Mouse (Mus musculus) lung, embryonic 15.5 days (tissue): ENCODE measurements at regions not wholly inside any gene's neighbourhood (a gene's known extent, or its start where the extent isn't known, plus 50 kb on each side); places are given as distances from the start of the nearest gene placed in this dataset.

Experiments
- ATAC-seq: fragments of 200-750 bp; cut with Nextera tagmentation; 2 replicates; pipeline ENCODE4 v1.8.0; 2017; ENCODE audit warnings: moderate number of reproducible peaks, borderline replicate concordance; ENCODE audit not compliant: low FRiP score, low TSS enrichment; ENCODE audit errors: extremely low read depth
- H3K27ac ChIP-seq: fragments of 300-500 bp; sonication (generic); 2 replicates; pipeline ENCODE4 v1.5.1; 2015; ENCODE audit warnings: moderate library complexity, mild to moderate bottlenecking, inconsistent platforms
- H3K27me3 ChIP-seq: fragments of 300-500 bp; sonication (generic); 2 replicates; pipeline ENCODE4 v1.6.1; 2015; ENCODE audit warnings: inconsistent platforms
- H3K36me3 ChIP-seq: fragments of 300-500 bp; sonication (generic); 2 replicates; pipeline ENCODE4 v1.6.1; 2015; ENCODE audit warnings: inconsistent platforms
- H3K4me1 ChIP-seq: fragments of 300-500 bp; sonication (generic); 2 replicates; pipeline ENCODE4 v1.6.1; 2015; ENCODE audit warnings: inconsistent platforms
- H3K4me2 ChIP-seq: fragments of 300-500 bp; sonication (generic); 2 replicates; pipeline ENCODE4 v1.6.1; 2015; ENCODE audit warnings: inconsistent platforms, mild to moderate bottlenecking, moderate library complexity
- H3K4me3 ChIP-seq: fragments of 300-500 bp; sonication (generic); 2 replicates; pipeline ENCODE4 v1.5.1; 2015; ENCODE audit warnings: mild to moderate bottlenecking, inconsistent platforms
- H3K9ac ChIP-seq: fragments of 300-500 bp; sonication (generic); 2 replicates; pipeline ENCODE4 v1.6.1; 2015; ENCODE audit warnings: inconsistent platforms
- H3K9me3 ChIP-seq: fragments of 300-500 bp; sonication (generic); 2 replicates; pipeline ENCODE4 v1.6.1; 2016; ENCODE audit warnings: inconsistent platforms
- WGBS: fragments of 180-500 bp; shearing (Covaris S2); methylation state at CpG from one replicate; pipeline ENCODE4 v1.1.7; 2015; 5-methylcytosine and 5-hydroxymethylcytosine counted together

DNA sequence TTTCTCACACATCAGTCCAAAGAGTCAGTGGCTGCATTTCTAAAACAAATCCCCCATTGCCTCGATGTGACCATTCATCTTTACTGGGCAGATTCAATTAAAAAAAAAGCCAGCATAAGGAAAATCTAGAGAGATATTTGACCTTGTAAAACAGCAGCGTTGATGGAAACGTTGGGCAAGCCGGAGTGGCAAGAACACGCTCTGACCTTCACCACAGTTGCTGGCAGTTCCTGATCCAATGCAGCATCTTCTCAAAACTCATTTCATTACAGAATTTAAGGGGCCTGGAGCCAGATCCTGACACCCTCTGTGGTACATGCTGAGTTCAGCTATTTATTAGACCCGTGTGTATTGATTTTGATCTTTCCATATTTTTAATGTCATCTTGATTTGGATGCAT is 225.7 kb upstream of the Rnd3 start:
- Histone ChIP-seq H3K9me3 (no peaks in the 10 kb centered on the region), H3K4me2 (no peak overlapping the region), H3K4me1 (peaks cover 3% of the 10 kb centered on the region; the same call in 1 of the 2 replicates), H3K9ac (no peak overlapping the region), H3K36me3 (no peaks in the 10 kb centered on the region), H3K27ac (no peak overlapping the region), H3K4me3 (no peak overlapping the region), H3K27me3 (no peaks in the 10 kb centered on the region)
- no peak for ATAC-seq
- 83% methylated on average over 6 of the region's 6 CpGs for WGBS

DNA sequence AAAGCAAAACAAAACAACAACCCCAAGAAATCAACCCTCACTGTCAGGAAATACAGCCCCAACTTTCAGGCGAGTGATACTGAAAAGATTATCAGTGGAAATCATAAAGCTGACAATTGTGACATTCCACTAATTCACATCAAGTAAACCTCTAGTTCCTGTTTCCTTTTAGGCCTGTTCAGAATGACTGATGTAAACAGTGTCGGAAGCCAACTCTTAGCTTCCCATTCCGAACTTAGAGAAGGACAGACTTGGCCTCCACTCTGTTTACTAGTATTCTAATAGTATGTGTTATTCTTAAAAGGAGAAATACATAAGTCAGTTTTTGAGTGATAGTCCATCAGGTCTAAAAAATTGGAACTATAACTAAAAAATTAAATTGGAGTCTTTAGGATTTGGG is 223.9 kb upstream of the Rnd3 start:
- Histone ChIP-seq H3K4me2 (no peak overlapping the region), H3K27ac (no peak overlapping the region), H3K36me3 (no peaks in the 10 kb centered on the region), H3K4me3 (no peak overlapping the region), H3K4me1 (peaks cover 3% of the 10 kb centered on the region; the same call in 1 of the 2 replicates), H3K9me3 (no peaks in the 10 kb centered on the region), H3K27me3 (no peaks in the 10 kb centered on the region), H3K9ac (no peak overlapping the region)
- ATAC-seq, result peak; percentile 46; the same call in 1 of the 2 replicates
- 21% methylated on average over 3 of the region's 3 CpGs for WGBS

DNA sequence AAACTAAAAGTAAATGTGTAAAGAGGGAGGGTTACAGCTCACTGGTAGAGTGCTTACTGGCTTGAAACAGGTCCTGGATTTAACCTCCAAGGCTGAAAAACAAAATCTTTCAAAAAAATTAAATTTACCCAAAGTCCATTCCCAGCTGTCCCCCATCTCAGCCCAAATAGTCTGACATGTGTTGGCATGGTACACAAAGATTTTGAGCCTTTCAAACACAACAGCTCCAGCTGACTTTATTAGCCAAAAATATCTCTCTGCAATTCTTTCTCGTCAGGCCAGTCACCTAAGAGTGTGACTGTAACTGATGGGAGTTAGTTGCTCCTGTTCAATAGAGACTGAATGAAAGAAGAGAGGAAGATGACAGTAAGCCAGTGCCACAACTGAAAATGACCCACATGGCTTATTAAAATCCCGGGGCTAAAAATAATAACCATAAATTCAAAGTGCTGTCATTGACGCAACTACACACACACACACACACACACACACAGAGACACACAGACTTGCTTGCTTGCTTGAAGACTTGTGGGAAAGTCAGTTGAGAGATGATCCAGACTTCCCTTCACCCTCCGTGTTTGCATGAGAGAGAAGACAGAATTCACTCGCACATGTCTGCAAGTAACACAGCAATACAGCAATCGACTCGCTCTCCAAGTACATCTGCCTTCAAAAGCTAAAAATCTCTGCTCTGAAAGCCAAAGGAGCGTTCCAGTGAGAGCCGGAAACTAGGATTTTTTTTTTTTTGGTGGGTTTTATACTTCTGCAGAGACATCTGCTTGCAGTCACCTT is 214.1 kb upstream of the Rnd3 start:
- 41% methylated on average over 9 of the region's 9 CpGs for WGBS
- 0 out of 2 replicates have a peak overlapping the region, but pooled peaks have one; percentile 5 for H3K27ac ChIP-seq
- H3K4me2 ChIP-seq, result peak overlapping the region; percentile 26

DNA sequence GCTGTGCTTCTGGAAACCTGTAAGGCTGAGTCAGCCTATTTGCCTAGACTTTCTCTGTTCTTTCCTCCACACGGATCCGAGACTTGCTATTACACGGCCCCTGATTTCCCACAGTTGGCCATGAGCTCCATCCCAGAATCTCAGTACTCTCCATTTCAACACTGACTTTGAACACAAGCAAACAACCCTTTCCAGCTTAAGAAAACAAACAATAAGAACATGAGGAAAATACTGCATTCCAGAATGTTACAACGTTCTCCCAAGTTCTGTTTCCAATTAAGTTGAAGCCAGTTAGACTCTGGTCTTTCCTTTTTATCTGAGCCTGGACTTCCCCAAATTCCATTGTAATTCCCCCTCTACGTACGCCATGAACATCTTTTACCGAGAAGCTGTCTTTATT is 206.4 kb upstream of the Rnd3 start:
- no peak for ATAC-seq
- no peak overlapping the region for H3K27ac ChIP-seq
- H3K9ac ChIP-seq, result no peak overlapping the region
- H3K9me3 ChIP-seq, result no peaks in the 10 kb centered on the region
- H3K27me3 ChIP-seq, result no peaks in the 10 kb centered on the region
- H3K4me2 ChIP-seq, result no peak overlapping the region
- H3K4me3 ChIP-seq, result no peak overlapping the region
- 74% methylated on average over 7 of the region's 7 CpGs for WGBS
- H3K36me3 ChIP-seq, result no peaks in the 10 kb centered on the region
- H3K4me1 ChIP-seq, result no peaks in the 10 kb centered on the region

More for the DNA sequence above, 214.1 kb upstream of the Rnd3 start:
- Histone ChIP-seq H3K4me1 (0 out of 2 replicates have a peak, but pooled peaks cover 9% of the 10 kb centered on the region), H3K4me3 (no peak overlapping the region), H3K9ac (no peak overlapping the region), H3K36me3 (no peaks in the 10 kb centered on the region), H3K9me3 (no peaks in the 10 kb centered on the region), H3K27me3 (no peaks in the 10 kb centered on the region)
- ATAC-seq, result peak; percentile 55; the same call in 1 of the 2 replicates

DNA sequence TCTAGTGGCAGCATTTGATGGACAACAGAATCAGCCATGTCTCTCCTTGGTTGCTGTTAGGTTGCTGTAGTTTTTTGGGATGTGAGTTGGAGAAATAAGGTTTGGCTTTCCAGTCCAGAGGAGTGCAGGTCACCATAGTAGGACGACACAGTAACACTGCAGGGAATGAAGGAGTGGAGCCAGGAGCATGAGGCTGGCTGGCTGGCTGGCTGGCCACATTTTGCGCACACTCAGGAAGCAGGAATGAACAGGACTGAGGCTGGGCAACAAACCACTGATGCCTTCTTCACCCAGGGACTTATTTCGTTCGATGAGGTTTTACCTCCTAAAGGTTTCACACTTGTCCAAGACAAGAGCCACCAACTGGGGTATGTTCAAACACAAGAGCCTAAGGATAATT is 205.9 kb upstream of the Rnd3 start:
- no peak overlapping the region for H3K9ac ChIP-seq
- WGBS, result 83% methylated on average over 4 of the region's 4 CpGs
- no peaks in the 10 kb centered on the region for H3K36me3 ChIP-seq
- ATAC-seq, result no peak
- H3K27me3 ChIP-seq, result no peaks in the 10 kb centered on the region
- H3K4me3 ChIP-seq, result no peak overlapping the region
- no peaks in the 10 kb centered on the region for H3K4me1 ChIP-seq
- H3K9me3 ChIP-seq, result no peaks in the 10 kb centered on the region
- H3K27ac ChIP-seq, result no peak overlapping the region
- H3K4me2 ChIP-seq, result no peak overlapping the region

DNA sequence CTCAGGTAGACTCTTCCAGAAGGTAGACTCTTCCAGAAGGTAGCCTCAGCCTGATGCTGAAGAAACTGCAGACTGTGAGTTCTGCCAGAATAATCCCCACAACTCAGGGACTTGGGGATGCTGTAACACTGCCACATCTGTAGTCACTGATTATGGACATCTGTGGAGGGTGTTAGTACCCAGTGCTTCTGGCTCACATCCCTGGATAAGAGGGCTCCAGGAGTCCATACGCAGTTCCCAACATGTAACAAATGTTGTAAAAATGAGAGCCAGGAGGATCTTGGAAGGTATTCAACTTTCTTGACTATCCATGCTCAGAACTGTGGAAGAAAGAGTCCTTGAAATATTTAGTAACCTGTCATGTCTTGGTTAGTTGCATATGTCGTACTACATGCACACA is 200.7 kb upstream of the Rnd3 start:
- Histone ChIP-seq H3K36me3 (no peaks in the 10 kb centered on the region), H3K27ac (no peak overlapping the region), H3K4me1 (no peaks in the 10 kb centered on the region), H3K9ac (no peak overlapping the region), H3K4me3 (no peak overlapping the region), H3K4me2 (no peak overlapping the region), H3K9me3 (no peaks in the 10 kb centered on the region), H3K27me3 (no peaks in the 10 kb centered on the region)
- WGBS, result 56% methylated on average over 2 of the region's 2 CpGs
- no peak for ATAC-seq

DNA sequence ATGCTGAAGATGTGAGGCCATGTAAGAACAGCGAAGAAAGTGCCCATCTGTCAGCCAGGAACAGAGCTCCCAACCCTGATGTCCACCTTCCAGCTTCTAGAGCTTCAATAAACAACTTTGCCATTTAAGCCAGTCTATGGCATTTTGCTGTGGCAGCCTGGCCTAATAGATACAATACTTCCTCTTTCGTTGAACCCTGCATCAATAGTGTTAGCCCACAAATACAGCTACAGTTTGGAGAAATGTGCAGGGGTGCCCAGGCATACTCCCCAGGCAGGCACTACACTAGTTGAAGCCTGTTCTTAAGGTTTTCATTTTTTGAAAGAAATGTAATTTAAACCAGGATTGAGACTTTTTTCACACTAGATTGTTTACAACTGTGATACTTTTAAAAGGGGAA is 199.9 kb upstream of the Rnd3 start:
- Histone ChIP-seq H3K27ac (no peak overlapping the region), H3K9me3 (no peaks in the 10 kb centered on the region), H3K27me3 (no peaks in the 10 kb centered on the region), H3K4me3 (no peak overlapping the region), H3K4me2 (no peak overlapping the region), H3K36me3 (no peaks in the 10 kb centered on the region), H3K9ac (no peak overlapping the region), H3K4me1 (no peaks in the 10 kb centered on the region)
- WGBS, result 79% methylated on average over 2 of the region's 2 CpGs
- no peak for ATAC-seq

DNA sequence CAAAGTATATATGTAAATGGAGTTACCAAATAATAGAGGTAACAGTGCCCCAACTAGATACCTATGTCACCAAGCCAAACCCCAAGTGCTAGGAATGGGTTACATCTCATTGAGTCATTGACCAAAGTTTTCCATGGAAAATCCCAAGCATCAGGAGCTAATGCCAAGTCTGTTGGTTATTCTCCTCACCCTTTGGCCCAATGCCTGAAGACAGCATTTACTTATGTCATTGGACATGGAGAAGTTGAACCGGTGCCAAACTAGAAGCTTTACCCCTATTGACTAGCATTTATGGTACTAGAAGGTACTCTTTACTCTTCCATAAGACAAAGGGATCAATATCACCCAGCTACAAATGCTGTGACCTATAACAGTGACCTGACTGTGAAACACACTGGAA is 198.2 kb upstream of the Rnd3 start:
- H3K9ac ChIP-seq, result no peak overlapping the region
- no peak for ATAC-seq
- H3K9me3 ChIP-seq, result no peaks in the 10 kb centered on the region
- H3K36me3 ChIP-seq, result no peaks in the 10 kb centered on the region
- WGBS, result 94% methylated on average over 1 of the region's 1 CpGs
- no peak overlapping the region for H3K27ac ChIP-seq
- H3K27me3 ChIP-seq, result no peaks in the 10 kb centered on the region
- no peak overlapping the region for H3K4me3 ChIP-seq
- H3K4me2 ChIP-seq, result no peak overlapping the region
- no peaks in the 10 kb centered on the region for H3K4me1 ChIP-seq

DNA sequence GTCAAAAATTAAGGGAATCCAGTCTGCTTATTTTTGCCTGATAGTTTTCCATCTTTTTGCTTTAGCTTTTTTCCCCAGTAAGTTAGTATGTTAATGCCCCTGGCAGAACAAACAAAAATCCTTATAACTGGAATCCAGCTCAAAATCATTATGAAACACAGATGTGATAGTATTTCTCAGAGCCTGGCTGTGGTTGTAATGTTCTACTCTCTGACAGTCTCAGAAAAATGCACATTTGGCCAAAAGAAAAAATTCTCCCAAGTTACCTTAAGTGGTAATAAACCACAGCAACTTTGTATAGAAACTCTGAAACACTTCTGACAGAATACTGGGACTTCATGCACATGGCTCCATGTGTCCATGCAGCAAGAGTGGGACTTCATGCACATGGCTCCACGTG is 193.5 kb upstream of the Rnd3 start:
- Histone ChIP-seq H3K9ac (no peak overlapping the region), H3K4me3 (no peak overlapping the region), H3K27me3 (no peaks in the 10 kb centered on the region), H3K27ac (no peak overlapping the region), H3K4me1 (no peaks in the 10 kb centered on the region), H3K9me3 (no peaks in the 10 kb centered on the region), H3K36me3 (no peaks in the 10 kb centered on the region), H3K4me2 (no peak overlapping the region)
- no peak for ATAC-seq
- 70% methylated on average over 1 of the region's 1 CpGs for WGBS

DNA sequence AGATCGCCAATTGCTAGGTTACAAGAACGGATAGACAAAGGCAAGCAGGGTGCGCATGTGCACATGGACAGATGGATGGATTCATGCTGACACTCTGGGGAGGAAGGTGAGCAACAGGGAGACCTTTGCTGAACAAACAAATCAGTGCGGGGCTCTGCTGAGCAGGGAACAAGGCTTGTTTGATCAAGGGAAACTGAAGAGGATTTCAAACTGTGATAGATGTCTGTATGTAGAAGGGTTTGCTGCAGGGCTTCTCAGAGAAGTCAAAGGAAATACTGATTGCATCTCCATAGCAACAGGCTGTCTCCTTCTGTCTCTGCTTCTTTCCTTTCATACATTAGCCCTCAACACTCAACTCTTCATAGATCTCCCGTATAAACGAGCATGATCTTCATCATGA is 185.5 kb upstream of the Rnd3 start:
- H3K27ac ChIP-seq, result no peak overlapping the region
- no peak overlapping the region for H3K9ac ChIP-seq
- no peak overlapping the region for H3K4me2 ChIP-seq
- WGBS, result 44% methylated on average over 6 of the region's 6 CpGs
- ATAC-seq, result no peak
- no peaks in the 10 kb centered on the region for H3K4me1 ChIP-seq
- H3K4me3 ChIP-seq, result no peak overlapping the region
- H3K27me3 ChIP-seq, result no peaks in the 10 kb centered on the region
- H3K36me3 ChIP-seq, result no peaks in the 10 kb centered on the region
- H3K9me3 ChIP-seq, result no peaks in the 10 kb centered on the region

DNA sequence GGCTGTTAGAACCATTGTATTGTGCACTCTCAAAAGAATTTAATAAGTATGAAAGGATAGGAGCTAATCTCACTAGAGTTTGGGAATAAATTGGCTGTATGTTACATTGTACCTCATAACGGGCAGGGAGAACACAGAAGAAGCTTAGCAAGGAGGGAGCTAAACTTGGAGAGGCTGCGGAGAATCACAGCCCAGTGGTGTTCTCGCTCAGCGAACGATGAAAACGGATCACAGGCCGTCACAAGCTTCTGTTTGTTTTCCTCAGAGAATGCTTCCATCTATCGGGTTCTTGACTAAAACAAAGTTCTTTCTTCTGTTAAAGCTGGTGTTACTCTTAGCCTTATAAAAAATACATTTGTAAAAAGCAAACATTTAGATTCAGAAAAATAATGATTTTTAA is 178.2 kb upstream of the Rnd3 start:
- Histone ChIP-seq H3K36me3 (no peaks in the 10 kb centered on the region), H3K9ac (no peak overlapping the region), H3K27ac (no peak overlapping the region), H3K4me2 (no peak overlapping the region), H3K9me3 (no peaks in the 10 kb centered on the region), H3K27me3 (no peaks in the 10 kb centered on the region), H3K4me3 (no peak overlapping the region), H3K4me1 (no peaks in the 10 kb centered on the region)
- ATAC-seq, result no peak
- 63% methylated on average over 8 of the region's 8 CpGs for WGBS

DNA sequence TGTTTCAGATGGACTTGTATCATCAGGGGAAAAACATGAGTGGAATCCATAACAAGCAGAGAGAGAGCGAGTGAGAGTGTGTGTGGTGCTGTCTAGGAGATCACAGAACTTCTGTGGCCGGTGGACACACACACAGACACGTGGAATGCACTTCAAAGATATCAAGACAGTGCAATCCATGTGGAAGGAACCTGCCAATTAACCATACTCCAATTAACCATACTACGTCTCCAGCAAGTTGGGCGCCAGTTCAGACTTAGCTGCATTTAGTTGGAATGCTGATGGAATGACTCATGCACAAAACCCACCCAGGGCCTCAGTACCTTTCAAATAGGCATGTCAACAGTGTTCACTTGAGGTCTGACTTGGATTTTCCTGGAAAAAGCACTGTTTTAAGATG is 172.8 kb upstream of the Rnd3 start:
- Histone ChIP-seq H3K4me3 (no peak overlapping the region), H3K27ac (no peak overlapping the region), H3K9ac (no peak overlapping the region), H3K27me3 (no peaks in the 10 kb centered on the region), H3K9me3 (no peaks in the 10 kb centered on the region; the same call in 1 of the 2 replicates), H3K4me2 (no peak overlapping the region), H3K4me1 (no peaks in the 10 kb centered on the region), H3K36me3 (no peaks in the 10 kb centered on the region)
- WGBS, result 76% methylated on average over 5 of the region's 5 CpGs
- no peak for ATAC-seq
